ENCODE assay signal across 8 mouse cellular contexts in the genomic region with DNA sequence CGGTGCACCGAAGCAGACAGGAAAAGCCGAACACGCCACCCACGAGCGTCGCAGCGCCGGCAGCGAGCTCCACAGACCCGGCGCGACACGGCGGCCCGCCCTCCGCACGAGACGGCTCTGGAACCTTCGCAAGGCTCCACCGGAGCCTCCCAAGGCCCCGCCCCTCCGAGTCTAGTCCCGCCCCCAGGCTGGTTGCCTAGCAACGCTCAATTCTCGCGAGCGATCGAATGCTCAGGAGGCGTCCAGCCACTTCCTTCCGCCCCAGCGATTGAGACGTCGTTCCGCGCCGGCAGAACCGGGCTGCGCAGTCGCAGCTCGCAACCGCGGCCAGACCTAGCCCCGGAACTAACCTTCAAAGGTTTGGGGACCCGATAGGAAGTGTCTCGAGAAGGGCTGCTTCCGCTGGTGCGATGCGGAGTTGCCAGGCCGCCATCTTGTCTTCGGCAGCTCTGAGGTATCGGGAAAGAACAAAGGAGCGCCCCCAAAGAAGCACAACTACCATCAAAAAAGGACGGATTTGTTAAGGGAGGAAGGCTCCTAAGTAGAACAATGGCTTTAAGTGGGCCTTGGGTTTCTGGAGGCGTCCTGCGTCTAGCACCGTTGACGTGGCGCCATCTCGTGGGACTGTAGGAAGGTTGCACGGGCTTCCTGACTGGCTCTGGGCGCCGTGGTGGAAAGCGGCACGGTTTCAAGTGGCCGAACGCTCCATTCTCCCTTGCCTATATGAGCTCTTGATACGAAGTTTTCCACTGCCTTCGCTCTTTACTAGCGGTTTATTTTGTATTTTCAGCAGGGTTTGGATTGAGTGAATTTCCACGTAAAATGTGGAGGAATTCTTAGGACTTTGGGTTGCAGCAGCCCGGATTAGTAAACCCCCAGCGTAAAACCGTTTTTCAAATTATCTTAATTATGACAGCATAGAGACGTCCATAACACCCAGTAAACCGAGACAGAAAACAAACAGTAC. TPM values are rescaled to one million over a fixed set of nuclear protein-coding genes. Genes with fewer than 3 reads are reported as not detected.
DNase-seq lines count a peak whose midpoint lies in the region; ATAC-seq lines count a peak whose summit lies in the region.

A gene (minus strand): TSS at position 173 of the 967 bp plus-strand sequence.

- peak within 1 kb of the TSS; percentile 84 for H3K4me2 ChIP-seq in lung, embryonic 16.5 days (ENCODE audit: low read depth, low read length)

- peak; percentile 94 for DNase-seq in MEL-GATA-1-ER (ENCODE audit: extremely low read depth, low read depth)
- peak; percentile 100 for DNase-seq in cerebellum, adult 8-10 months
- DNase-seq in forelimb bud, embryonic 11.5 days (ENCODE audit: low read depth, low spot score) = peak; percentile 99
- peak; percentile 97 for DNase-seq in layer of hippocampus, adult 9-10 months (ENCODE audit: low spot score)
- DNase-seq in ovary, postnatal 10 days (ENCODE audit: low spot score) = peak; percentile 100
- DNase-seq in thymus, postnatal 10 days (ENCODE audit: low spot score in 2 of 2) = peak; percentile 100

- H3K4me3 ChIP-seq in lung, embryonic 16.5 days (ENCODE audit: low read length) = peak within 1 kb of the TSS; percentile 88

- peaks cover 14% of the 10 kb centered on the region for H3K4me1 ChIP-seq in lung, embryonic 16.5 days (replicated peaks; ENCODE audit: control insufficient read depth, insufficient read depth, low read length)

- peak within 1 kb of the TSS; percentile 93 for H3K9ac ChIP-seq in lung, embryonic 16.5 days (ENCODE audit: low read length)

- peak within 1 kb of the TSS; percentile 96 for H3K27ac ChIP-seq in lung, embryonic 16.5 days (ENCODE audit: low read length)

- no peaks in the 10 kb centered on the region for H3K36me3 ChIP-seq in lung, embryonic 16.5 days (ENCODE audit: control insufficient read depth, insufficient read depth, low read length)

- under 1% methylated on average over 65 of the region's 76 CpGs for WGBS in lung, embryonic 16.5 days

- H3K27me3 ChIP-seq in lung, embryonic 16.5 days (ENCODE audit: control insufficient read depth, insufficient read depth, low read depth, low read length) = no peaks in the 10 kb centered on the region

- ATAC-seq in hematopoietic stem cell, adult 5-6 weeks (replicated peaks in 1 of 2; ENCODE audit: insufficient read depth in 1 of 2, low FRiP score in 2 of 2, low TSS enrichment in 1 of 2, low read depth in 1 of 2, poor library complexity in 2 of 2, severe bottlenecking in 2 of 2) = peak; percentile 94 to 96
- peak; percentile 99 for ATAC-seq in lung, embryonic 16.5 days (ENCODE audit: low read depth)

- no peaks in the 10 kb centered on the region for H3K9me3 ChIP-seq in lung, embryonic 16.5 days (ENCODE audit: control insufficient read depth, low read length)

RNA-seq across cellular contexts. Expression of the gene that starts here (rescaled TPM):
- 170 and 204 TPM in 2 replicates for total RNA-seq in hematopoietic stem cell, adult 5-6 weeks (2017)
- 171 and 193 TPM in 2 replicates for polyA plus RNA-seq in lung, embryonic 16.5 days (2015; fragmentation: Nextera tagmentation; extraction: Ambion mirVana)

Comparison
In these comparisons a context has a peak if more than half of its experiments do, and no peak if none do; other contexts are left out.
1. Peak in every context shown above with its lines: DNase-seq, ATAC-seq, H3K4me3 ChIP-seq and H3K27ac ChIP-seq.